Mouse (Mus musculus): ENCODE measurements at regions not wholly inside any gene's neighbourhood (a gene's known extent, or its start where the extent isn't known, plus 50 kb on each side); places are given as distances from the start of the nearest gene placed in this dataset.

- DNase-seq (ENCODE audit: extremely low read depth, low read depth, low spot score), result no peak
These were observed 363.3 kb upstream of the Robo1 start for GRCm38 (mm10) chr16:71944846-71945245.

GRCm38 (mm10) chr16:71952879-71953406 is 355.2 kb upstream of the Robo1 start:
- no peak for DNase-seq (ENCODE audit: extremely low read depth, low read depth, low spot score)

GRCm38 (mm10) chr16:71963579-71963978 is 344.5 kb upstream of the Robo1 start:
- DNase-seq (ENCODE audit: extremely low read depth, low read depth, low spot score), result no peak

- no peak for DNase-seq (ENCODE audit: extremely low read depth, low read depth, low spot score)
These were observed 334.3 kb upstream of the Robo1 start for GRCm38 (mm10) chr16:71973811-71974210.

- DNase-seq (ENCODE audit: extremely low read depth, low read depth, low spot score), result no peak
These were observed 310.4 kb upstream of the Robo1 start for GRCm38 (mm10) chr16:71997634-71998278.

- no peak for DNase-seq (ENCODE audit: extremely low read depth, low read depth, low spot score)
These were observed 280.5 kb upstream of the Robo1 start for GRCm38 (mm10) chr16:72027404-72028215.

GRCm38 (mm10) chr16:72028216-72028610 is 279.9 kb upstream of the Robo1 start:
- no peak for DNase-seq (ENCODE audit: extremely low read depth, low read depth, low spot score)

GRCm38 (mm10) chr16:72028798-72029197 is 279.3 kb upstream of the Robo1 start:
- no peak for DNase-seq (ENCODE audit: extremely low read depth, low read depth, low spot score)

GRCm38 (mm10) chr16:72029273-72029672 is 278.8 kb upstream of the Robo1 start:
- DNase-seq (ENCODE audit: extremely low read depth, low read depth, low spot score), result no peak

GRCm38 (mm10) chr16:72068254-72068653 is 239.9 kb upstream of the Robo1 start:
- no peak for DNase-seq (ENCODE audit: extremely low read depth, low read depth, low spot score)

- DNase-seq (ENCODE audit: extremely low read depth, low read depth, low spot score), result no peak
These were observed 238.5 kb upstream of the Robo1 start for GRCm38 (mm10) chr16:72069581-72069980.

GRCm38 (mm10) chr16:72071756-72072471 is 236.2 kb upstream of the Robo1 start:
- no peak for DNase-seq (ENCODE audit: extremely low read depth, low read depth, low spot score)

- DNase-seq (ENCODE audit: extremely low read depth, low read depth, low spot score), result no peak
These were observed 222.9 kb upstream of the Robo1 start for GRCm38 (mm10) chr16:72085181-72085580.

- no peak for DNase-seq (ENCODE audit: extremely low read depth, low read depth, low spot score)
These were observed 220.1 kb upstream of the Robo1 start for GRCm38 (mm10) chr16:72088053-72088452.

- DNase-seq (ENCODE audit: extremely low read depth, low read depth, low spot score), result no peak
These were observed 219.2 kb upstream of the Robo1 start for GRCm38 (mm10) chr16:72088916-72089315.

Measured in fat pad, adult 2 months (tissue).